Mouse (Mus musculus) forebrain, embryonic 16.5 days (tissue): ENCODE data around the gene Gm42878. TPM values are rescaled to one million over a fixed set of nuclear protein-coding genes. Genes with fewer than 3 reads are reported as not detected.

Source experiments
- ATAC-seq: fragments of 200-750 bp; cut with Nextera tagmentation; 2 replicates; pipeline ENCODE4 v1.8.0; 2017; ENCODE audit warnings: mild to moderate bottlenecking, moderate library complexity
- H3K27ac ChIP-seq: fragments of 300-500 bp; sonication (generic); 2 replicates; pipeline ENCODE4 v1.5.1; 2014; ENCODE audit warnings: low read length, control low read depth
- H3K27me3 ChIP-seq: fragments of 300-500 bp; sonication (generic); replicated peaks from 2 replicates; pipeline ENCODE4 v1.6.1; 2014; ENCODE audit warnings: low read length; ENCODE audit not compliant: control insufficient read depth, insufficient read depth
- H3K36me3 ChIP-seq: fragments of 300-500 bp; sonication (generic); 2 replicates; pipeline ENCODE4 v1.6.1; 2014; ENCODE audit not compliant: control insufficient read depth, insufficient read depth
- H3K4me1 ChIP-seq: fragments of 300-500 bp; sonication (generic); replicated peaks from 2 replicates; pipeline ENCODE4 v1.6.1; 2014; ENCODE audit warnings: low read length; ENCODE audit not compliant: control insufficient read depth, insufficient read depth
- H3K4me2 ChIP-seq: fragments of 300-500 bp; sonication (generic); 2 replicates; pipeline ENCODE4 v1.6.1; 2014; ENCODE audit warnings: mild to moderate bottlenecking, low read length, control low read depth
- H3K4me3 ChIP-seq: fragments of 300-500 bp; sonication (generic); replicated peaks from 2 replicates; pipeline ENCODE4 v1.5.1; 2014; ENCODE audit warnings: mild to moderate bottlenecking, low read length, control low read depth
- H3K9ac ChIP-seq: fragments of 300-500 bp; sonication (generic); replicated peaks from 2 replicates; pipeline ENCODE4 v1.6.1; 2014; ENCODE audit warnings: low read depth, low read length, control low read depth
- H3K9me3 ChIP-seq: fragments of 300-500 bp; sonication (generic); 2 replicates; pipeline ENCODE4 v1.6.1; 2016; ENCODE audit warnings: low read length; ENCODE audit not compliant: control insufficient read depth
- WGBS: fragments of 180-500 bp; shearing (Covaris S2); extraction: QIAGEN DNeasy Blood & Tissue Kit; methylation state at CpG from one replicate; pipeline ENCODE4 v1.1.7; 2014; 5-methylcytosine and 5-hydroxymethylcytosine counted together
- polyA plus RNA-seq: library from polyadenylated mRNA; unstranded; fragments of >200 nt; fragmentation: Nextera tagmentation; extraction: Ambion mirVana; gene quantifications from 2 replicates; pipeline ENCODE4 v1.2.1, GENCODE M21; 2015

Gm42878 gene
- polyA plus RNA-seq, 1 experiment from 2014 or later, result not detected

GRCm38 (mm10) chr5:121586400-121587039 is 41.2 kb upstream of the Gm42878 start:
- Histone ChIP-seq H3K4me2 (no peak overlapping the region), H3K27ac (no peak overlapping the region), H3K4me3 (no peak overlapping the region), H3K4me1 (no peaks in the 10 kb centered on the region), H3K36me3 (no peaks in the 10 kb centered on the region), H3K9ac (no peak overlapping the region), H3K9me3 (no peaks in the 10 kb centered on the region), H3K27me3 (no peaks in the 10 kb centered on the region)
- ATAC-seq, result no peak
- 77% methylated on average over 6 of the region's 6 CpGs for WGBS

- 82% methylated on average over 5 of the region's 5 CpGs for WGBS
Measured at GRCm38 (mm10) chr5:121585699-121586098, 40.4 kb upstream of the Gm42878 start.

GRCm38 (mm10) chr5:121585005-121585404 is 39.7 kb upstream of the Gm42878 start:
- 96% methylated on average over 10 of the region's 10 CpGs for WGBS

More at GRCm38 (mm10) chr5:121585699-121586098, 40.4 kb upstream of the Gm42878 start:
- no peak for ATAC-seq
- H3K9ac ChIP-seq, result no peak overlapping the region
- no peak overlapping the region for H3K27ac ChIP-seq
- H3K27me3 ChIP-seq, result no peaks in the 10 kb centered on the region
- H3K9me3 ChIP-seq, result no peaks in the 10 kb centered on the region
- no peaks in the 10 kb centered on the region for H3K36me3 ChIP-seq
- H3K4me3 ChIP-seq, result no peak overlapping the region
- no peak overlapping the region for H3K4me2 ChIP-seq
- H3K4me1 ChIP-seq, result no peaks in the 10 kb centered on the region

GRCm38 (mm10) chr5:121583765-121584501 is 38.7 kb upstream of the Gm42878 start:
- Histone ChIP-seq H3K9ac (no peak overlapping the region), H3K4me2 (no peak overlapping the region), H3K27me3 (no peaks in the 10 kb centered on the region), H3K9me3 (no peaks in the 10 kb centered on the region), H3K36me3 (0 out of 2 replicates have a peak, but pooled peaks cover 3% of the 10 kb centered on the region), H3K4me3 (no peak overlapping the region), H3K4me1 (no peaks in the 10 kb centered on the region), H3K27ac (no peak overlapping the region)
- ATAC-seq, result no peak
- WGBS, result 66% methylated on average over 11 of the region's 12 CpGs

More at GRCm38 (mm10) chr5:121585005-121585404, 39.7 kb upstream of the Gm42878 start:
- H3K4me3 ChIP-seq, result no peak overlapping the region
- H3K9ac ChIP-seq, result no peak overlapping the region
- no peak overlapping the region for H3K4me2 ChIP-seq
- 0 out of 2 replicates have a peak, but pooled peaks cover 3% of the 10 kb centered on the region for H3K36me3 ChIP-seq
- no peaks in the 10 kb centered on the region for H3K27me3 ChIP-seq
- no peaks in the 10 kb centered on the region for H3K4me1 ChIP-seq
- H3K27ac ChIP-seq, result no peak overlapping the region
- H3K9me3 ChIP-seq, result no peaks in the 10 kb centered on the region
- ATAC-seq, result no peak

GRCm38 (mm10) chr5:121581945-121582344 is 36.7 kb upstream of the Gm42878 start:
- no peak overlapping the region for H3K27ac ChIP-seq
- 0 out of 2 replicates have a peak, but pooled peaks cover 3% of the 10 kb centered on the region for H3K36me3 ChIP-seq
- no peak overlapping the region for H3K9ac ChIP-seq
- H3K4me3 ChIP-seq, result no peak overlapping the region
- ATAC-seq, result no peak
- no peaks in the 10 kb centered on the region for H3K27me3 ChIP-seq
- no peaks in the 10 kb centered on the region for H3K4me1 ChIP-seq
- 94% methylated on average over 8 of the region's 8 CpGs for WGBS
- no peaks in the 10 kb centered on the region for H3K9me3 ChIP-seq
- no peak overlapping the region for H3K4me2 ChIP-seq

- Histone ChIP-seq H3K36me3 (peaks cover 5% of the 10 kb centered on the region; the same call in 1 of the 2 replicates), H3K27ac (no peak overlapping the region), H3K9ac (no peak overlapping the region), H3K4me1 (no peaks in the 10 kb centered on the region), H3K4me2 (no peak overlapping the region), H3K9me3 (no peaks in the 10 kb centered on the region), H3K27me3 (no peaks in the 10 kb centered on the region), H3K4me3 (no peak overlapping the region)
- WGBS, result 92% methylated on average over 11 of the region's 11 CpGs
- ATAC-seq, result no peak
Measured at GRCm38 (mm10) chr5:121576927-121577488, 31.7 kb upstream of the Gm42878 start.

GRCm38 (mm10) chr5:121575867-121576266 is 30.6 kb upstream of the Gm42878 start:
- Histone ChIP-seq H3K9me3 (no peaks in the 10 kb centered on the region), H3K4me3 (no peak overlapping the region), H3K4me2 (no peak overlapping the region), H3K9ac (no peak overlapping the region), H3K27ac (no peak overlapping the region), H3K27me3 (no peaks in the 10 kb centered on the region), H3K4me1 (no peaks in the 10 kb centered on the region), H3K36me3 (peaks cover 5% of the 10 kb centered on the region; the same call in 1 of the 2 replicates)
- WGBS, result 96% methylated on average over 11 of the region's 11 CpGs
- ATAC-seq, result no peak

GRCm38 (mm10) chr5:121574145-121574544 is 28.9 kb upstream of the Gm42878 start:
- peaks cover 3% of the 10 kb centered on the region; the same call in 1 of the 2 replicates for H3K36me3 ChIP-seq
- no peak overlapping the region for H3K4me3 ChIP-seq
- H3K9ac ChIP-seq, result no peak overlapping the region
- WGBS, result 90% methylated on average over 13 of the region's 13 CpGs
- H3K4me1 ChIP-seq, result no peaks in the 10 kb centered on the region
- H3K4me2 ChIP-seq, result no peak overlapping the region
- no peak overlapping the region for H3K27ac ChIP-seq
- no peaks in the 10 kb centered on the region for H3K9me3 ChIP-seq
- ATAC-seq, result no peak
- H3K27me3 ChIP-seq, result no peaks in the 10 kb centered on the region

- Histone ChIP-seq H3K4me2 (no peak overlapping the region), H3K9me3 (no peaks in the 10 kb centered on the region), H3K27me3 (no peaks in the 10 kb centered on the region), H3K4me3 (no peak overlapping the region), H3K9ac (no peak overlapping the region), H3K4me1 (no peaks in the 10 kb centered on the region), H3K27ac (no peak overlapping the region), H3K36me3 (peaks cover 3% of the 10 kb centered on the region; the same call in 1 of the 2 replicates)
- whole genome bisulfite sequencing, result 79% methylated on average over 1 of the region's 1 CpGs
- no peak for ATAC-seq
Measured at GRCm38 (mm10) chr5:121570787-121571186, 25.5 kb upstream of the Gm42878 start.
